Mouse (Mus musculus): ENCODE measurements at regions not wholly inside any gene's neighbourhood (a gene's known extent, or its start where the extent isn't known, plus 50 kb on each side); places are given as distances from the start of the nearest gene placed in this dataset.

- no peak for DNase-seq (ENCODE audit: low spot score in 2 of 2)
Observed at GRCm38 (mm10) chr1:71837764-71838163, 184.8 kb upstream of the Fn1 start.

- DNase-seq (ENCODE audit: low spot score in 2 of 2): no peak
Observed at GRCm38 (mm10) chr1:71837039-71837648, 184.1 kb upstream of the Fn1 start.

- no peak for DNase-seq (ENCODE audit: low spot score in 2 of 2)
Observed at GRCm38 (mm10) chr1:71830379-71830778, 177.4 kb upstream of the Fn1 start.

- no peak for DNase-seq (ENCODE audit: low spot score in 2 of 2)
Observed at GRCm38 (mm10) chr1:71824410-71824809, 171.4 kb upstream of the Fn1 start.

- DNase-seq (ENCODE audit: low spot score in 2 of 2): no peak
Observed at GRCm38 (mm10) chr1:71822123-71822522, 169.1 kb upstream of the Fn1 start.

GRCm38 (mm10) chr1:71821099-71821498, 168.1 kb upstream of the Fn1 start:
- no peak for DNase-seq (ENCODE audit: low spot score in 2 of 2)

- DNase-seq (ENCODE audit: low spot score in 2 of 2): no peak
Observed at GRCm38 (mm10) chr1:71816306-71816705, 163.3 kb upstream of the Fn1 start.

- DNase-seq (ENCODE audit: low spot score in 2 of 2): no peak
Observed at GRCm38 (mm10) chr1:71814141-71814540, 161.1 kb upstream of the Fn1 start.

- no peak for DNase-seq (ENCODE audit: low spot score in 2 of 2)
Observed at GRCm38 (mm10) chr1:71812171-71812695, 159.2 kb upstream of the Fn1 start.

GRCm38 (mm10) chr1:71811196-71811788, 158.3 kb upstream of the Fn1 start:
- no peak for DNase-seq (ENCODE audit: low spot score in 2 of 2)

GRCm38 (mm10) chr1:71808005-71808404, 155.0 kb upstream of the Fn1 start:
- no peak for DNase-seq (ENCODE audit: low spot score in 2 of 2)

GRCm38 (mm10) chr1:71807586-71807985, 154.6 kb upstream of the Fn1 start:
- DNase-seq (ENCODE audit: low spot score in 2 of 2): no peak

GRCm38 (mm10) chr1:71801283-71802066, 148.5 kb upstream of the Fn1 start:
- DNase-seq (ENCODE audit: low spot score in 2 of 2): no peak

GRCm38 (mm10) chr1:71800581-71800980, 147.6 kb upstream of the Fn1 start:
- DNase-seq (ENCODE audit: low spot score in 2 of 2): no peak

- DNase-seq (ENCODE audit: low spot score in 2 of 2): no peak
Observed at GRCm38 (mm10) chr1:71798636-71799035, 145.6 kb upstream of the Fn1 start.

- no peak for DNase-seq (ENCODE audit: low spot score in 2 of 2)
Observed at GRCm38 (mm10) chr1:71788408-71788807, 135.4 kb upstream of the Fn1 start.

- DNase-seq (ENCODE audit: low spot score in 2 of 2): no peak
Observed at GRCm38 (mm10) chr1:71784880-71785279, 131.9 kb upstream of the Fn1 start.

- DNase-seq (ENCODE audit: low spot score in 2 of 2): no peak
Observed at GRCm38 (mm10) chr1:71778292-71778691, 125.3 kb upstream of the Fn1 start.

- DNase-seq (ENCODE audit: low spot score in 2 of 2): no peak
Observed at GRCm38 (mm10) chr1:71775865-71776501, 123.0 kb upstream of the Fn1 start.

GRCm38 (mm10) chr1:71772526-71772925, 119.5 kb upstream of the Fn1 start:
- no peak for DNase-seq (ENCODE audit: low spot score in 2 of 2)

GRCm38 (mm10) chr1:71771798-71772197, 118.8 kb upstream of the Fn1 start:
- no peak for DNase-seq (ENCODE audit: low spot score in 2 of 2)

- DNase-seq (ENCODE audit: low spot score in 2 of 2): no peak
Observed at GRCm38 (mm10) chr1:71769595-71769994, 116.6 kb upstream of the Fn1 start.

Measured in spleen, postnatal 14 days (tissue).